Mouse (Mus musculus) frontal cortex, postnatal 10 days (tissue): ENCODE measurements around the gene Mrpl47.
A peak's percentile ranks its signal among the peaks of the same experiment; 100 is the strongest.
"Not testable (repeated sequence)": the region's sequence is repeated elsewhere in the genome, so short reads cannot be mapped to it uniquely, and the experiment has no call there.

Experiments used
- DNase-seq, 2 experiments: peaks; one replicate each; pipeline ENCODE4 v3.0.0; 2022; ENCODE audit warnings: low spot score in 2 of 2, mixed read lengths in 1 of 2

The Mrpl47 gene

DNA sequence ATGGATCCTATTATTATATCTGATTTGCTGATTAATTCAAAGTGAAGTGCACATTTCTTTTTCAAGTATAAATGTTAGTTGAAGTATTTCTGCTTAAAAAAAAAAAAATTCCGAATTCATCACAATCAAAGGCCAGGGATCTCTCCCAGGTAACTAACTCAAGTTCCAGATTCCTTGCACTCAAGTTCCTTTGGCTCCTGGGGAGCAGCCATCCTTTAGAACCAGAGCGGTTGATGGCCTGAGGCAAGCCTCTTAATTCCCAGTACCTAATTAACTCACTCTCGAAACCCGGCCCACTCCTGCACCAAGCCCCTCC, 29.4 kb downstream of the Mrpl47 start:
- DNase-seq, result no peak

DNA sequence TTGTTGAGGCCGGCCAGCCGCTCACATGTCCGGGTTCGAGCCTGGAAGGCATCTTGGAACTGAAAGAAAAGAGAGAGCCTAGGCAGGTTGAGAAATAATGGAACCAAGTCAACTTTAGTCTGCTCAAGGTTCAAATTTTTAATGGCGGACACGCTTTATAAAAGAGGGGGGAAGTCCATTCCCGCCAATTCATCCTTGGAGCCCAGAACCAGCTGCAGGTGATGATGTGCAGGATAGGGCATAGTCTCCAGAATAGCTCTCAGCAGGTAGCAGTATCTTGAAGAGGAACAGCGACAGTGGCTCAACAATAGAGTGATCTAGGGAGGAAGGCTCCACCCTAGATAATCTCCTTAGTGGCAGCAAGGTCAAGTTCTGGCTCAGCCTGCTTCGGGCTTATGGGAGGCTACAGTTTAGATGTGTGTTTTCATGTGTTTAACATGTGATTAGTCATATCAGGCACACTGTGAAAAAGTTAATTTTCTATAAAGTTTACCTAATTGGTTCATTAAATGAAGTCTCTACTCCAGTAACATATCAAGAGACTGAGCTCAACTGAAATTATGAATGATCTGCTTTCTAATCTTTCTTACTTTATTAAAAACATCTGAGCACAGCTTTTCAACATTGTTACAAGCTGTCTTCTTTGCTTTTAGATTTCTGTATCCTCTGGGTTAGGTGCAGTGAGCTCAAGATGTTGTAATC, 31.6 kb downstream of the Mrpl47 start, which contains the start of gene Actl6a:
TSS of gene Actl6a (plus strand) at position 652 of the 702 bp plus-strand sequence.
- DNase-seq, result not testable (repeated sequence)

DNA sequence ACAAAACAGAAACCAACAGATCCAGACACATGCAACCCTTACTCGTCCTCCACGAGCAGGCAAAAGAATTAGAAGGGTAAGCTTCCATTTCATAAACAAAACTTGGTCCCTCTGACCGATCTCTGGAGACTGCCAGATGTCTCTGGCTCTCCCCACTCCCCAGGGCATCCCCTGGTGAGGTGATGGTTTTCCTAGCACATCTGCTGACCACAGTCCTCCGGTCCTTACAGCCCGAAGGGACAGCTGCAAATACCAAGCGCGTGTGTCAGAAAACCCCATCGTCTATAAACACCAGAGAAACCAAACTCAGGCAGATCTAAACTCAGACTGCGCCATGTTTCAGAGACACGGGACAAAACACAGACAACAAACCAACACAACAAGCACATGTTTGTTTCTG, 32.8 kb downstream of the Mrpl47 start:
- not testable (repeated sequence) for DNase-seq

DNA sequence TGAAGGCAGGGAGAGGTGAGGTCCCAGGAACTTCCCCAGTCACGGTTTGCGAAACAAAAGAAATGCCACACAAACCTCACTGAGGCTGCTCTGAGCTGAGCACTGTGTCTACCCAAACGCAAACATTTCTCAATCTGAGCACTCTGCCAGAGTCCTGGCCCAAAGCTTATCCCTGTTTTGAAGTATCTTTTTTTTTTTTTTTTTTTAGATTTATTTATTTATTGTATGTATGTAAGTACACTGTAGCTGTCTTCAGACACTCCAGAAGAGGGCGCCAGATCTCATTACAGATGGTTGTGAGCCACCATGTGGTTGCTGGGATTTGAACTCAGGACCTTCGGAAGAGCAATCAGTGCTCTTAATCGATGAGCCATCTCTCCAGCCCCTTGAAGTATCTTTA, 33.4 kb downstream of the Mrpl47 start:
- not testable (repeated sequence) for DNase-seq

DNA sequence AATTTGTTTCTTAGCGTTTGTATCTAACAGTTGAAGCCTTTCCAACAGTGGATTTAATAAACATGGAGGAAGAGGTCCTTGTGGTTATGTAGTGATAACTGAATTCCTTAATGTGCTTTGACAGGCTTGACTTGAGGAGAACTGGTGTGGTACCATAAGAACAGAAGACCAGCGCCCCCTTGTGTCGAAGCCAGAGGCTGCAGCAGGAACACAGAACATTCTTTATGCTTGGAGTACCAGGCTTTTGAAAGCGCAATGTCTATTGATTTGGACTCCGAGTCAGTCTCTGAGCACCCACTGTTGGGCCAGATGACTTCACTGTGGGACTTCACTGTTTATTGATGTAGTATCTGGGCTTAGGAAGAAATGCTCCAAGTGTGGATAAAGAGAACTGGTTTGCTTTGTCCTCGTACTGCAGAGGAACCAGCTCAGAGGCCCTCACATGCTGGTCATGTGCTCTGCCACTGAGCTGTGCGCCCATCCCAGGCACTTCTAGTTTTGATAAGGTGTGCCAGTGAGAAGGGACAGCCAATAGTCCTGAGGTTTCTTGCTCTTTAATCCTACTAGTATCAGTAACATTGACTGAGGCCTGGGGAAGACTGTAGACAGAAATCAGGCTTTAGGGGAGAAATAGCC, 39.1 kb downstream of the Mrpl47 start:
- peak; percentile 84 to 89 for DNase-seq

DNA sequence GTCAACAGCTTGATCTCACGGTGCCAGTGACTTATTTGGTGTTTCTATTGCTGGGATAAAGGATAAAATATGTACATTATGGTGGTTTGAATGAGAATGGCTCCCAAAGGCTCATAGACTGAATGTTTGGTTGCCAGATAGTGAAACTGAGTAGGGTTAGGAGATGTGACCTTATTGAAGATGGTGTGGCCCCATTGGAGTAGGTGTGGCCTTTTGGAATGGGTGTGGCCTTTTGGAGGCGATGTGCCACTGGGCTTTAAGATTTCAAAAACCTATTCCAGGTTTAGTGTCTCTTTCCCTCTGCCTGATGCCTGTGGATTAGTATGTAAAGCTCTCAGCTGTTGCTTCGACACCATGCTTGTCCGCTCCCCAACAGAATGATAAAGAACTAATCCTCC, 41.8 kb downstream of the Mrpl47 start:
- DNase-seq, result no peak

DNA sequence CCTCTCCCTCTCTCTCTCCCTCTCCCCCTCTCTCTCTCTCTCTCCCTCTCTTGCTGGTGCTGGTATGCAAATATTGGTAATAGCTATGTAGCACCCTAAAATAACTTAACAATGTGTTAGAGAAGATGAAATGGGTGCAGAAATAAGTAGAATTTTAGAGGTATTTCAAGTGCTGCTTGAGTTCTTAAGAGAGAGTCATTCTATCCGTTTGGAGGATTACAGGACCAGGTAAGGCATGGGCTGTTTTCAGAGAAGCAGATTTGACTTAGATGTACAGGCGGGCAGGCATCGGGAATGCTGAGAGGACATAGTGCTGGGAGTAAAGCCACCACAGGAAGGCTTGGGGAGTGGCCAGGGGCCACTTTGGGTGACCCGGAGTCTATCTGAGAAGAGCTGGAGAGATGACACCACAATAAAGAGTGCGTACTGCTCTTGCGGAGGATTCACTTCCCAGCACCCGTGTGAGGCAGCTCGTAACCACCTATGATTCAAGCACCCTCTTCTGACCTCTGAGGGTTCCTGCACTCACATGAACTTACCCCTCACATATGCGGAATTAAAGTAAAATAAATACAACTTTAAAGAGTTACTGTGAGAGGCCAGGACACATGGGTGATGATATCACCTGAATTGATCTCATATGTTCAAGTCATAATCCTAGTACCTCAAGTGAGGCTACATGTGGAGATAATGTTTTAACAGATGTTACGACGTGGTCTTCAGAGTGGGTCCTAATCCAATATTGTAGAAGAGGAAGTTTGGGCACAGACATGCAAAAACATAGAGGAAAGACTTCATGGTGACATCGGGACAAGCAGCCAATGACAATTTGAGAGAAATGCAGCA, 42.4 kb downstream of the Mrpl47 start:
- no peak for DNase-seq

DNA sequence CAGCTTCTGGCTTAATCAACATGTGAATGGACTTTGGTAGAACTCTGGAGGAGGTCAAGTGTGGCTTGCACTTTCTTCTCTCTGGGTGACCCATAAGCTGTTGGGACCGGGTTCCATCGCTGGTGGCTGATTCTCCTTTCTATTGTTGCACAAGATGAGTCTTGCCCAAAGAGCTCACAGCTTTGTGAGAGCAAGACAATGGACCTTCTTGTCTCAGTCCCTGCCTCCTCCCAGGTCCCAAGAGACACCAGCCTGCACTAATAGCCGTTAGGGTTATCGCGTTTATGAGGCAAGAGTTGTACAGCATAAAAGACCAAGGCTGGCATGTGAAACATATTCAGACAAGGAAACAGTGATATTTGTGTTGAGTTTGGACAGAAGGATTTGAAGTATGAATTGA, 43.2 kb downstream of the Mrpl47 start:
- DNase-seq, result no peak

DNA sequence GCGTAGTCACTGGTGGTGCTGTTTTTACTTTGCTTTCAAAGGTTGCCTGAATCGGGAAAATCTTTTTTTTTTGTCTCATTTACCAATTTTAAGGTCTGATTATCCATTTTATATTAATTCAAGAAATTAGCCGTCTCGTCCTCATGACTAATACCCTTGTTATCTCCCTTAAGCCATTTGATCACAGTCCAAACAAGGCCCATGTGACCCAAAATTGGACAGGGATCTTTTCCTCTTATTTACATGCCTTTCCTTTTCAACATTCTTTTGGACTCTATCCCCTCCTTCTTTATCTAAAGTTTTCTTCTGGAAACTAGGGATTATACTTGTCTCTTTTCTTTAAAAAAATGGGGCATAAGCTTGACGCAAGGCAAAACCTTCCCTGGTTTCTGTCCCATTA, 45.6 kb downstream of the Mrpl47 start:
- DNase-seq, result no peak

DNA sequence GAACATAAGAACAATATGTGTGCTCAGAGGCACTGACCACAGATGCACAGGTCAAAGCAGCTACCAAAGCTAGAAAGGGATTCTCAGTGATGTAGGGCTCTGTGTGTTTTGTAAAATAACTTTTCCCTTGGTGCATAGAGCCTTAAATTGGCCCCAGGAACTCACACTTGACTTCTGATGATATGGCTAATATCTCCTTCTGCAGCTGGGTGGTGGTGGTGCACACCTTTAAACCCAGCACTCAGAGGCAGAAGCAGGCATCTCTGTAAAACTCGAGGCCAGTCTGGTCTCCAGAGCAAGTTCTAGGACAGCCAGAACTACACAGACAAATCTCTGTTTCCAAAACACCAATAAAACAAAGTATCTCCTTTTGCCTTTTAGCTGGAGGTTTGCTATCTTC, 46.5 kb downstream of the Mrpl47 start:
- DNase-seq, result no peak

DNA sequence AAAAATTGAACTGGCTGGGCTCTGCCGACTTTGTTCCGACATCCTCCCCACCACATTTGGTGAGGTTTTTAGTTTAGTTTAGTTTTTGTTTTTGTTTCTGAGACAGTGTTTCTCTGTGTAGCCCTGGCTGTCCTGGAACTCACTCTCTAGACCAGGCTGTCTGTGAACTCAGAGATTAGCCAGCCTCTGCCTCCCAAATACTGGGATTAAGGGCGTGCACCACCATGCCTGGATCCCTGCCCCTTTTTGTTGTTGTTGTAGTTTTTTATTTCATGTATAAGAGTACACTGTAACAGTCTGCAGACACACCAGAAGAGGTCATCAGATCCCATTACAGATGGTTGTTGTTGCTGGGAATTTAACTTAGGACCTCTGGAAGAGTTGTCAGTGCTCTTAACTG, 47.4 kb downstream of the Mrpl47 start:
- no peak for DNase-seq

DNA sequence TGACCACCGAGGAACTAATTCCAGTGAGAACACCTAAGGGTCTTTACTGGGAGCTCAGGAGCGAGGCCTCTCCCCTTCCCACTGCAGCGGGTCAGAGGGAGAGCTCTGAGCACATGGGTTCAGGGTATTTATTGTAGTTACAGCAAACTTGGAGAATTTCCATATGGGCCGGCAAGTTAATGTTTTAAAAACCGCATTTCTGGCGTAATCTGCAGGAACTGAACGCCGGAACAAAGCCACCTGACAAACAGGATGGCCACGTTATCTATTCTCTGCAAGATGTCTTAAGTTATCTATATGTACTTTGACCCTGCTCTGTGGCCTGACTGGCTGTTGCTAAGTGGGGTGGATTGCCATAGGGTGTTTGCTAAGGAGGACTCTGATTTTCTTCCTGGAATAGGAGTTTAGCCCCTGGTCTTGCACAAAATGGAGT, 47.8 kb downstream of the Mrpl47 start:
- no peak for DNase-seq

DNA sequence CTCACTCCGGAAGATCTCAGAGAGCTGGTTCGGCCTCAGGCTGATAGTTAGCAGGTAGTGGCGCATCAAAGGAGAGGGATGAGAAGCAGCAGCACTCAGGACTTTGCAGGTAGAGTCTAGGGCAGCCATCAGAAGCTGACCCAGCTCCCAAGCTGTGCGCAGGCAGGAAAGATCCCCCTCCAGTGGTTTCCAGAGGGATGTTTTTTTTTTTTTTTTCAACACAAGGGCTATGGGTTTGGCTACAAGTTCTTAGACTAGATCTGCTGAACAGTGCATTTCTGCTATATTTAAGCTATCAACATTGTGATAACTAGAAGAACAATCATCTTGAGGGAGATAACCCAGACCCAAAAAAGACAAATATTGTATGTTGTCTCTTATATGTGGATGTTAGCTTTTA, 50.2 kb downstream of the Mrpl47 start:
- DNase-seq, result no peak

DNA sequence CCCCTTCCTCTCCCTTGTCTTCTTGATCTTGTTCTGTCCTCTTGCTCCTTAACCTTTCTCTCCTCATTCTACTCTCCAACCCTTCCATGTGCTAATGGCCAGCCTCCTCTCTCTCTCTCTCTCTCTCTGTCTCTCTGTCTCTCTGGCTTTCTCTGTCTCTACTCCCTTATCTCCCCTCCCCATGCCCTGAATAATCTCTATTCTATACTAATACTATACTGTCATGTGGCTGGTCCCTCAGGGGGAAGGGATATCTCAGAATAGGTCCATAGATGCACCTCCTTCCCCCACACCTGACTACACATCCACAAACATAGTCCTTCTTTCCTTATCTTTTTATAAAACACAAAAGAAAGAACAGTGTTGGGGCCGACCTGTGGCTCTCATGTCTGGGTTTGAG, 50.9 kb downstream of the Mrpl47 start:
- DNase-seq, result no peak

DNA sequence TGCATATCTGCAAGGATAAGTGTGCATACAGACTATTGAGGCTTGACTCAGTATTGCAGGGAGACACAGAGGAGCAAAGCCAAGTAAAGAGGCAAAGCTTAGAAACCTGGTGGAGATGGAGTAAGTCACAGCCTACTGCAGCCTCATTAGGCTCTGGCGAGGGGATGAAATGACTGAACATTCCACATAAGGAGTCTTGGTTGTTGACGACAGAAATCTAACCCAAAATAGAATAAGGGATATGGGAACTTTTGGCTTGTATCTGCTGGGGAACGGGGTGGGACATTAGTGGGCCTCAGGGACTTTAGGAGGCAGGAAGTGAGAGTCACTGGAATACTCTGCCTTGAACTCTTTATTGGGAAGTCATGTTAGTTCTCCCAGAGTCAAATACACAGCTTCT, 52.8 kb downstream of the Mrpl47 start:
- no peak for DNase-seq

DNA sequence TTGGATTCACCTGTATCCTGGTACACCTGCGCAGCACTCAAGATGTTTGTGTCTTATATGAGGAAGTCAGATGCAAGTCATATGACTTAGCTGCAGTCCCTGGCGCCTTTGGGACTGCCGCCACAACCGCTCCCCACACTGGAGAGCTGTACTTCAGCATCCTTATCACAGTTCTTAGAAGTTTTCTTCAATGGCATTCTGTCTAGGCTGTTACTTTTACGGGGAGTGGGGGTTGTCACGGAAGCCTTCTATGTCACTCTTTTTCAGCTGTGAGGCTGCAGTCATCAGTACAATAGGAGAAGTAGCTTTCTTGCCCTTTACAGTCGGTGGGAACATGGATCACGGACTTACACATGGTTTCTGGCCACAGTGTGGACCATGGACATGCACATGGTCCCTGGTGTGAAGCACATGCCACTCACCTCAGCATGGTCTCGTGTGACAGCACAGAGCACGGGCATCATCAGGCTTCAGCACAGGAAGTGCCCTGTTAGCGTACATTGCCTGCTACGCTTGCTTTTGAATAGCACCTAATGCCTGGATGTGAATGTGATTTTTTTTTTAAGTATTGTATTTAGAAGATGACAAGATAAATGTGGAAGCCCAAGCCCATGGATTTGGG, 54.4 kb downstream of the Mrpl47 start:
- no peak for DNase-seq

DNA sequence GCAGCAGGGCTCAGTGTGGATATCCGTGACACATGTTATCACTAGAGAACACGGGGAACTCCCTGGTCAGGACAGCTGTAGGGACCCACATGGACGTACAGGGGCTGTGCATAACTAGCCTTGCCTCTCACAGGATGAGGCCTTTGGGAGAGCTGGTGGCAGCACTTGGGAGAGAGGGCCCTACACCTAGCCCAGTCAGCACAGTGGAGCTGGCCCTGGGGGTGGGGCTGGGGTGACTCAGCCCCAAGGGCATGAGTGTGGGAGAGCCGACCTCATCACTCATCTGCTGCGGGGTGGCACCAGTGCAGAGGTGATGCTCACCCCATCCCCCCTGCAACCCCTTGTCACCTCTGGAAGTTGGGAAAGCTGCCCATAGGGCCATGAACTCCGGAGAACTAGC, 61.0 kb downstream of the Mrpl47 start:
- no peak for DNase-seq
